Mouse (Mus musculus) E14TG2a.4 (cell line): ENCODE results near the gene Hist1h3f.
A peak's percentile ranks its signal among the peaks of the same experiment; 100 is the strongest.
"Not testable (repeated sequence)": the region's sequence is repeated elsewhere in the genome, so short reads cannot be mapped to it uniquely, and the experiment has no call there.

Source experiments
- H3K27me3 ChIP-seq: 2 replicates; pipeline ENCODE4 v1.6.1; 2014; ENCODE audit warnings: low read length, control low read depth; ENCODE audit not compliant: insufficient read depth
- H3K36me3 ChIP-seq: 2 replicates; pipeline ENCODE4 v1.6.1; 2014; ENCODE audit warnings: low read length, control low read depth; ENCODE audit not compliant: insufficient read depth
- H3K4me1 ChIP-seq: replicated peaks from 2 replicates; pipeline ENCODE4 v1.6.1; 2014; ENCODE audit warnings: low read depth, low read length, control low read depth
- H3K4me3 ChIP-seq: replicated peaks from 2 replicates; pipeline ENCODE4 v1.5.1; 2014; ENCODE audit warnings: mild to moderate bottlenecking, low read length
- H3K9me3 ChIP-seq: 2 replicates; pipeline ENCODE4 v1.6.1; 2014; ENCODE audit warnings: low read length, control low read depth
- CTCF ChIP-seq: conservative IDR thresholded peaks from 2 replicates; pipeline ENCODE4 v1.5.1; 2014; ENCODE audit warnings: low read length
- NANOG ChIP-seq: IDR thresholded peaks from 2 replicates; pipeline ENCODE4 v1.6.1; 2014; ENCODE audit warnings: borderline replicate concordance, low read length, mixed read lengths
- POU5F1 ChIP-seq: IDR thresholded peaks from 2 replicates; pipeline ENCODE4 v1.6.1; 2014; ENCODE audit warnings: low read length, borderline replicate concordance

Hist1h3f gene

DNA sequence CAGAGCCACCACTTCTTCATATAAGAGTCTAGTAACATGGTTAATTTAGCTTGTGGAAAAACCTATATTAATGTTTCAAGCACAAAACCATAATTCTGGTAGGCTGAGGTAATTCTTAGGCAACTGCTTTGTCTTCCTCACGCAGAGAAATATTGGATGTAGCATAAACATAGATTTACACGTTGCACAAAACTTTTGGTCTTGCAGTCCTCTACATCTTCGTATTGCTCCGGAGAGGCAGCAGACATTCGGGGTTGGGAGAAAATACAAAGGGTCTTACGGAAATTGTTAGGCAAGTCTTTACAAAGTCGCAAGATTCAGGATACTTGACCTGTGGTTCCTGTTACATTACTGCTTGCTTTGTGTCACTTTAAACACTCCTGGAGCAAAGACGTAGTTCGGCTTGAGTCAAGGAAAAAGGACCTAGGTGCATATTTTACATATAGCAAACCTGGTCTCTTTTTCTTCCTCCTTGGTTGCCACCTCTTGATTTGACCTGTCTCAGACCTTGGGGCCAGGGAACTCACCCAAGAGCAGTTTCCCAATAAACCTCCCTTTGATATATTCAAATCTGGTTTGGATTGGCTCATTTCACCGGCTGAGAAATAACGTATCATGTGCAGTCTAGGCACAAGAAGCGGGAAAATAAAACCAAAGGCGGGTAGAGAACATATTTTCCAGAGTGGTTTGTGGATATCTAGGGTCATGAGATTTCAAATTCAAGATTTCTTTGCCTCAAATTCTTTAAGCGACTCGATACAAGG, 9.3 kb upstream of the Hist1h3f start:
- Histone ChIP-seq H3K27me3 (no peaks in the 10 kb centered on the region), H3K9me3 (no peaks in the 10 kb centered on the region), H3K4me1 (peaks cover 37% of the 10 kb centered on the region), H3K4me3 (peak overlapping the region; percentile 83), H3K36me3 (no peaks in the 10 kb centered on the region; the same call in 1 of the 2 replicates)
- TF ChIP-seq CTCF (no peak), POU5F1 (no peak), NANOG (no peak)

DNA sequence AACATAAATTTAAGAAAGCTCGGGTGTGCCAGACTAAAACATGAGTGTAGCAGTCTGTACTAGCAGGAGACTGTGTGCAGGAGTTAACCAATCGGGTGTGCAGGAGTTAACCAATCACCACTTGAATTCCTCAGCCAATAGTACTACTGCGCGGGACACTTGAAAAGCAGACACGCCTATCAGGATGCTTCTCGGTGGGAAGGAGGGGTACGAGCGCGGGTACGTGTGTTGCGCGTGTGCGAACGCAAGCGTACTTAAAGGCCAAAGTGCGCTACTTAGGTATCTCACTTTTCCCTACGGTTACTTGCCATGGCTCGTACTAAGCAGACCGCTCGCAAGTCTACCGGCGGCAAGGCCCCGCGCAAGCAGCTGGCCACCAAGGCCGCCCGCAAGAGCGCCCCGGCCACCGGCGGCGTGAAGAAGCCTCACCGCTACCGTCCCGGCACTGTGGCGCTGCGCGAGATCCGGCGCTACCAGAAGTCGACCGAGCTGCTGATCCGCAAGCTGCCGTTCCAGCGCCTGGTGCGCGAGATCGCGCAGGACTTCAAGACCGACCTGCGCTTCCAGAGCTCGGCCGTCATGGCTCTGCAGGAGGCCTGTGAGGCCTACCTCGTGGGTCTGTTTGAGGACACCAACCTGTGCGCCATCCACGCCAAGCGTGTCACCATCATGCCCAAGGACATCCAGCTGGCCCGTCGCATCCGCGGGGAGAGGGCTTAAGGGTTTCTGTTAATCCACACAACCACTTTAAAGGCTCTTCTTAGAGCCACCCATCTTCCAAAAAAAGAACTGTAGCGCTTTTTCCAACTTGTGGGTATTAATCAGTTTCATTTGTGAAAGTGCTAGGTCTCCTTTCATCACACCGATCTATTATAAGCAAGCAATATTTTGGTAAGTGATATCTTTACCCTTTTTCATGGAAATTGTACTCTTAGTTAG, 8.4 kb upstream of the Hist1h3f start, which contains the start of gene Hist1h3g:
TSS of gene Hist1h3g (plus strand) at position 286 of the 939 bp plus-strand sequence.
- H3K4me1 ChIP-seq: peaks cover 37% of the 10 kb centered on the region

DNA sequence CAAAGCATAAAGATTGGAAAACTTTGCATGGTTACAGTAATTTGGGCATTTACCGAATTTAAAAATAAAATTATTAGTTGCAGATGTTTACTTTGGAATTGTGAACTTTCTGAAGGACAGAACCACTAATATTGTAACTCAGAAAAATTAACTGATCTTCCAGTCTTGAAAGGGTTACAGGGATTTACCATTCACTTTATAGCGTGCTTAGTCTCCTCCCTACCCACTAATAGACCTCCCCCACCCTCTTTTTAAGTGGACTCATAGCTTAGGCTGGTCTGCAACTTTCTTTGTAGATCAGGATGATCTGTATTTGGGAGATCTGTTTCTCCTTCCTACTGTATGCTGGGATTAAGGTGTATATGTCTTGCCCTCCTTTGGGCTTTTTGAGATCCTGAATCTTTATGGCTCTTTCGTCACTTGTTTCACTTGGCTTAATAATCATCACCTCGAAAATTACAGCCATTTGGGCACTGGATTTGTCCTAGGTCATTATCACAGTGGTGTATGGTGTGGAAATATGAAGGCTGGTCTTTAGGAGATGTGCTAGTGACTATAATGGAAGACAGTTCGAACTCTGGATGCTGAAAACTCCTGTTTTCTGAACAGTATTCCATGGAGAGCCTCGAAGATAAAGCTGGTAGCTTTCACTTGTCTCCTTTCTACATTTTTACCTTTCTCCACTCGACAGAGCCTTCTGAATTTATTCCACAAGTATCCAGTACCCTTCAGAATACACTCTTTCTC, 7.6 kb upstream of the Hist1h3f start:
- H3K36me3 ChIP-seq: no peaks in the 10 kb centered on the region; the same call in 1 of the 2 replicates
- peak overlapping the region; percentile 83 for H3K4me3 ChIP-seq
- TF ChIP-seq NANOG (no peak), POU5F1 (no peak), CTCF (no peak)
- no peaks in the 10 kb centered on the region for H3K27me3 ChIP-seq
- no peaks in the 10 kb centered on the region for H3K9me3 ChIP-seq
- H3K4me1 ChIP-seq: peaks cover 37% of the 10 kb centered on the region

More for the DNA sequence above, 8.4 kb upstream of the Hist1h3f start, which contains the start of gene Hist1h3g:
- H3K4me3 ChIP-seq: peak within 1 kb of the TSS; percentile 83
- H3K36me3 ChIP-seq, H3K27me3 ChIP-seq, H3K9me3 ChIP-seq: not testable (repeated sequence)

DNA sequence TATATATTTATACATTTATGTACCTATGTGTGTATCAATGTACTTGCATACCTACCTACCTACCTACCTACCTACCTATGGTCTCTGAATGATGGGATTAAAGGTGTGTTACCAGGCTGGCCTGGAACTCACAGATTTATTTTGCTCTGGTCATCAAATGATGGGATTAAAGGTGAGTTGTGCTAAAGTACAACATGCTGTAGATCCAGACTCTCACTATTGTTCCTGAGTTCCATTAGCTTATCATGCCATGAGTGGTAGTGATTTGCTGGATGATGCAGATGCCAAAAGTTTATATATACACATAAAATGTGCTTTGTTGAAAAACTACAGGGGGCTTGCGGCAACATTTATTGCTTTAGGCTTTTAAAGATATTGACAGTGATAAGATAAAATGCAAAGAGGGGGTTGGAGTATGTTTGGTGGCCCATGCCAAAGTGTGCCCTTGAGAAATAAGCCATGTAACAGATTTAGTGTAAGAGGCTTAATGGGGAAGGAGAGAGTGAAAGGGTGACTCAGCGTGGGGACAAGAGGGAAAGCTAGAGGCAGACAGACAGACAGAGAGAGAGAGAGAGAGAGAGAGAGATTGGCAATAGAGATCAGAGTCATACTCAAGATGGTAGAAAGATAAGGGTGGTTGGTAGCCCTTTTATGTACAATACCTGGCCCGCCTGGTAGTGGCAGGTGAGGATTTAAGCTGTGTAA, 6.7 kb upstream of the Hist1h3f start:
- Histone ChIP-seq H3K9me3 (no peaks in the 10 kb centered on the region), H3K36me3 (no peaks in the 10 kb centered on the region; the same call in 1 of the 2 replicates), H3K4me3 (no peak overlapping the region; the same call in 1 of the 2 replicates), H3K4me1 (peaks cover 35% of the 10 kb centered on the region), H3K27me3 (no peaks in the 10 kb centered on the region)
- no peak for TF ChIP-seq CTCF
- no peak for TF ChIP-seq NANOG
- TF ChIP-seq POU5F1: no peak

DNA sequence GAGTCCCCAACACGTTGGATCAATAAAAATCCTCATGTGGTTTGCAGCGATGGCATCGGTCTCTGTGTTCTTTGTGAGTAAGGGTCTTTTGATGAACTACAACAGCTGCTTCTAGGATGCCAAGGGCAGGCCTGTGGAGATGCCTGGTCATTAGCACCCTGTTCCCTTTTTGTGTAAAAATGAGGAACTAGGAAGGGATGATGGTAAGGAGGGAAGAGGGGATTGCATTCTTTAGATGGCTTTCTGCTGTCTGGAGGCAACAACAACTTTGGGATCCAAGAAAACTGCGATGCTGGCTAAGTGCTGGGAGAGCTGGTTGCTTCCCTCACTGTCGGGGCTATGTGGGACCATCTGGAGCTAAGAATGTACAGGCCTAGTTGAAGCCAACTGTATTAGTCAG, 5.6 kb upstream of the Hist1h3f start:
- peaks cover 24% of the 10 kb centered on the region for H3K4me1 ChIP-seq
- H3K36me3 ChIP-seq: no peaks in the 10 kb centered on the region; the same call in 1 of the 2 replicates
- TF ChIP-seq CTCF (no peak), NANOG (no peak), POU5F1 (no peak)
- H3K9me3 ChIP-seq: no peaks in the 10 kb centered on the region
- H3K4me3 ChIP-seq: no peak overlapping the region
- H3K27me3 ChIP-seq: no peaks in the 10 kb centered on the region

DNA sequence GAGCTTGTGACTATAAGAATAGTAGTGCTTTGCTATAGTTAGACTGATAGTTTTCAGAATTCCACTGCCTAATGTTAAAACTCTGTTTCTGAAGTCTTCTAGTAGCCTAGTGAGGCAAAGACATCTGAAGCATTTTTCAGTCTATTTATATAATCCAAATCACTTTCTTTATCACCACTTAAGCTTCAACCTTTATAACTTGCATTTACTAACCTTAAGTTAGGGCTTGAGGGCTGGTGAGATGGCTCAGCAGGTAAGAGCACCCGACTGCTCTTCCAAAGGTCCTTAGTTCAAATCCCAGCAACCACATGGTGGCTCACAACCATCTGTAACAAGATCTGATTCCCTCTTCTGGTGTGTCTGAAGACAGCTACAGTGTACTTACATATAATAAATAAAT, 4.0 kb upstream of the Hist1h3f start:
- H3K36me3 ChIP-seq, H3K27me3 ChIP-seq, H3K9me3 ChIP-seq, H3K4me3 ChIP-seq: not testable (repeated sequence)
- peaks cover 25% of the 10 kb centered on the region for H3K4me1 ChIP-seq

DNA sequence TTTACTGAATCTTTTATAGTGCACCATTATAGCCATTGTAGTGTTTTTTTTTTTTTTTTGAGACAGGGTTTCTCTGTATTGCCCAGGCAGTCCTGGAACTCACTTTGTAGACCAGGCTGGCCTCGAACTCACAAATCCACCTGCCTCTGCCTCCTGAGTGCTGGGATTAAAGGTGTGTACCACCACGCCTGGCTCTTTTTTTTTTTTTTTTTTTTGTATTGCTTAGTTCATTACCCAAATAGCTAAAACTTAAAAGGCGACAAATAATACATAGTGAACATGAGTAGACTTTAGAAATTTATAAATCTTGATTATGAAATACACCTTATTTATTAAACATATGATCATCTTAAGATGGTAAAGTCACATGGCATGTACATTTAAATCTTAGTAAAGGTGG, 2.4 kb upstream of the Hist1h3f start:
- H3K27me3 ChIP-seq: no peaks in the 10 kb centered on the region
- H3K4me3 ChIP-seq: no peak overlapping the region
- TF ChIP-seq POU5F1 (no peak), CTCF (no peak), NANOG (no peak)
- H3K4me1 ChIP-seq: peaks cover 29% of the 10 kb centered on the region
- no peaks in the 10 kb centered on the region; the same call in 1 of the 2 replicates for H3K36me3 ChIP-seq
- H3K9me3 ChIP-seq: no peaks in the 10 kb centered on the region

DNA sequence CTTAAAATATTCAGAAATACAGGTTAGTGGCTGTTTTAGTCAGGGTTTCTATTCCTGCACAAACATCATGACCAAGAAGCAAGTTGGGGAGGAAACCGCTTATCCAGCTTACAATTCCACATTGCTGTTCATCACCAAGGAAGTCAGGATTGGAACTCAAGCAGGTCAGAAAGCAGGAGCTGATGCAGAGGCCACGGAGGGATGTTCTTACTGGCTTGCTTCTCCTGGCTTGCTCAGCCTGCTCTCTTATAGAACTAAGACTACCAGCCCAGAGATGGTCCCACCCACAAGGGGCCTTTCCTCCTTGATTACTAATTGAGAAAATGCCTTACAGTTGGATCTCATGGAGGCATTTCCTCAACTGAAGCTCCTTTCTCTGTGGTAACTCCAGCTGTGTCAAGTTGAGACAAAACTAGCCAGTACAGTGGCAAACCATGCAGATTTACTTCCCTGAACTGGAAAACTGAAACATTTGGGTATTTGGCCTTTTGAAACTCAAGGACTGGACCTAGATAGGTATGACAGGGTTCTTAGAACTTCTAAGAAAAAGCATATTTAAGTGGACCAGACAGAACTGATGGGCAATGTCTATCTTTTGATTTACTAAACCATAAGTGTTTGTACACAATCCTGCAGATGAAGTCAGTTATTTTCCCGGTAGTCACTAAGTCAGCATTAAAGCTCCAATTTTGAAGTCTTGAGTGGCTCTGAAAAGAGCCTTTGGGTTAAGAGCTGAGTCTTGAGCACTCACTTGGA, 1.4 kb upstream of the Hist1h3f start:
- H3K4me1 ChIP-seq: peaks cover 26% of the 10 kb centered on the region
- H3K9me3 ChIP-seq, H3K27me3 ChIP-seq, H3K36me3 ChIP-seq: not testable (repeated sequence)
- H3K4me3 ChIP-seq: peak overlapping the region; percentile 74

DNA sequence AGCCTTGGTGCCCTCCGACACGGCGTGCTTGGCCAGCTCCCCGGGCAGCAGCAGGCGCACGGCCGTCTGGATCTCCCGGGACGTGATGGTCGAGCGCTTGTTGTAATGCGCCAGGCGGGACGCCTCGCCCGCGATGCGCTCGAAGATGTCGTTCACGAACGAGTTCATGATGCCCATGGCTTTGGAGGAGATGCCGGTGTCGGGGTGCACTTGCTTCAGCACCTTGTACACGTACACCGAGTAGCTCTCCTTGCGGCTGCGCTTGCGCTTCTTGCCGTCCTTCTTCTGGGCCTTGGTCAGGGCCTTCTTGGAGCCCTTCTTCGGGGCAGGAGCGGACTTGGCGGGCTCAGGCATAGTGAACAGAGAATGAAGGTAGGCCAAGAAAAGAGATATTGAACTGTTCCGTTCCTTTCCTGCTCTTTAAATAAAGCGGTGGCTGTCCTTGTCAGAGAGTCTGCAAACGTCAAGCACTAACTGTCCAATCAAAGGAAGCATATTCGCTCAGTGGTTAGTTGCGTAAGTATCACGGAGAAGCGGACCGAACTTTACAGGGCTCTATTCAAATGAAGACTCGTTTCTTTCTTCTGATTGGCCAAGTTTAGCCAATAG, 749 bp upstream of the Hist1h3f start, which contains the start of gene Hist1h2bh:
TSS of gene Hist1h2bh (minus strand) at position 394 of the 609 bp plus-strand sequence.
- Histone ChIP-seq H3K4me3 (peak within 1 kb of the TSS; percentile 74), H3K4me1 (peaks cover 21% of the 10 kb centered on the region)
- not testable (repeated sequence) for H3K36me3 ChIP-seq, H3K27me3 ChIP-seq, H3K9me3 ChIP-seq

DNA sequence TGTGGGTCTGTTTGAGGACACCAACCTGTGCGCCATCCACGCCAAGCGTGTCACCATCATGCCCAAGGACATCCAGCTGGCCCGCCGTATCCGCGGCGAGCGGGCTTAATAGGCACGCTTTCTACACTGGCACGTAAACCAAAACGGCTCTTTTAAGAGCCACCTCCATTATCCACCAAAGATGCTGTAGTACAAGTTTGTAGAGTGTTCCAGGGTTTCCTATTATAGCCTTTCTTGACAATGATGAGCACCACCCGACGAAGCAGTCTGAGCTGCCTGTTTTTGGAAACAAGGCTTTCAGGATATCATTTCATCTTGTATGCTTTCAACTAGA, 902 bp downstream of the Hist1h3f start:
- peaks cover 18% of the 10 kb centered on the region for H3K4me1 ChIP-seq
- not testable (repeated sequence) for H3K36me3 ChIP-seq, H3K9me3 ChIP-seq

More for the DNA sequence above, 902 bp downstream of the Hist1h3f start:
- peak overlapping the region; percentile 74 for H3K4me3 ChIP-seq
- not testable (repeated sequence) for H3K27me3 ChIP-seq
